Mouse (Mus musculus) forebrain, postnatal 0 days (tissue): ENCODE results near the gene Spc24. TPM values are rescaled to one million over a fixed set of nuclear protein-coding genes. Genes with fewer than 3 reads are reported as not detected.
"Not testable (repeated sequence)": the region's sequence is repeated elsewhere in the genome, so short reads cannot be mapped to it uniquely, and the experiment has no call there.

Experiments
- ATAC-seq: fragments of 200-750 bp; cut with Nextera tagmentation; 2 replicates; pipeline ENCODE4 v1.8.0; 2017; ENCODE audit warnings: mild to moderate bottlenecking, moderate library complexity
- DNase-seq: peaks from one replicate; pipeline ENCODE4 v3.0.0-alpha.2; 2015
- H3K27ac ChIP-seq: fragments of 300-500 bp; sonication (generic); 2 replicates; pipeline ENCODE4 v1.5.1; 2014; ENCODE audit warnings: low read depth, mild to moderate bottlenecking, antibody characterized with exemption, low read length, moderate library complexity, mixed read lengths
- H3K27me3 ChIP-seq: fragments of 300-500 bp; sonication (generic); 2 replicates; pipeline ENCODE4 v1.6.1; 2014; ENCODE audit warnings: mild to moderate bottlenecking, low read length, mixed read lengths; ENCODE audit not compliant: insufficient read depth
- H3K36me3 ChIP-seq: fragments of 300-500 bp; sonication (generic); 2 replicates; pipeline ENCODE4 v1.6.1; 2014; ENCODE audit warnings: mild to moderate bottlenecking, moderate library complexity; ENCODE audit not compliant: insufficient read depth
- H3K4me1 ChIP-seq: fragments of 300-500 bp; sonication (generic); 2 replicates; pipeline ENCODE4 v1.6.1; 2014; ENCODE audit warnings: antibody characterized with exemption; ENCODE audit not compliant: insufficient read depth
- H3K4me2 ChIP-seq: fragments of 300-500 bp; sonication (generic); 2 replicates; pipeline ENCODE4 v1.6.1; 2014; ENCODE audit warnings: low read depth, mild to moderate bottlenecking, moderate library complexity
- H3K4me3 ChIP-seq: fragments of 300-500 bp; sonication (generic); 2 replicates; pipeline ENCODE4 v1.5.1; 2014; ENCODE audit warnings: low read depth, low read length, mixed read lengths
- H3K9ac ChIP-seq: fragments of 300-500 bp; sonication (generic); 2 replicates; pipeline ENCODE4 v1.6.1; 2014; ENCODE audit warnings: mild to moderate bottlenecking
- H3K9me3 ChIP-seq: fragments of 300-500 bp; sonication (generic); 2 replicates; pipeline ENCODE4 v1.6.1; 2016; ENCODE audit warnings: low read length
- CTCF ChIP-seq: sonication (generic); IDR thresholded peaks from 2 replicates; pipeline ENCODE4 v1.5.1; 2016; ENCODE audit warnings: antibody characterized with exemption, control low read depth, low read depth
- WGBS: fragments of 180-500 bp; shearing (Covaris S2); extraction: QIAGEN DNeasy Blood & Tissue Kit; methylation state at CpG from one replicate; pipeline ENCODE4 v1.1.7; 2014; 5-methylcytosine and 5-hydroxymethylcytosine counted together
- polyA plus RNA-seq: library from polyadenylated mRNA; unstranded; fragments of >200 nt; fragmentation: Nextera tagmentation; extraction: Ambion mirVana; gene quantifications from 2 replicates; pipeline ENCODE4 v1.2.1, GENCODE M21; 2015
- total RNA-seq: library from RNA; depleted of rRNA; stranded (reverse); fragments of >200 nt; gene quantifications from 2 replicates; pipeline ENCODE4 v1.2.3, GENCODE M21; 2014

The Spc24 gene
- total and polyA plus RNA-seq, 2 experiments from 2014 or later, result 8.2 to 13.5 TPM

DNA sequence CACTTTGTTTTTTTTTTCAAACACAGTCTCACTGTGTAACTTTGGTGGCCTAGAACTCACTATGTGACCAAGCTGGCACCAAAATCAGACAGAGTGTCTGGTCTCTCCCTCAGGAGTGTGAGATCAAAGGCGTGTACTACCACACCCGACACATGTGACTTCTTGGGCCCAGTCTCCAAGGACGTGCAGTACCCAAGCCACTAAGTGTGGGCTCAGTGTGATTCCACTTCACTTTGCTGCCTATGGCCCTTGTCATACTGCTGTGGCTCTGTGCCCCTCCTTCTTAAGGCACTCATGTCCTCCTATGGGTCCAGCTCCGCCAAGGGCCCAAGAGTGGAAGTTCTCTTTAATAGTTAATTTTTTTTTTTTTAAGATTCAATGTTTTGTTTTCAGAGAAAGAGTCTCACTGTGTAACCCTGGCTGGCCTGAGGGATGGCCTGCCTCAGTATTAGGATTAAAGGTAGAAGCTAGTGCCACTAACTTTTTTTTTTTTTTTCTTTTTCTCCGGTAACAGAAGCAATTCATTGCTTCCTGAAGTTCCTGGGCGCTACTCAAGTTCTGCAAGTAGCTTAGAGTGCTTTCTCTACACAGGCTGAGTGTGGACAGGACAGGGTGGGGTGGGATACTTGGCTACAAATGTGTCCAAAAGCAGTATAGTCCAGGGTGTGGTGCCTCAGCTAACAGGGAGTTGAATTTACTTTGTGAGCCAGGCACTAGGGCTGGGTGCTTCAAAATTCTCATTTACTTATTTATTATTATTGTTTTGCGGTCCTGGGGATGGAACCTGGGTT lies 24.6 kb upstream of the Spc24 start:
- no peak overlapping the region for H3K9ac ChIP-seq
- no peaks in the 10 kb centered on the region for H3K4me1 ChIP-seq
- no peak overlapping the region for H3K27ac ChIP-seq
- ATAC-seq (no peak), DNase-seq (no peak)
- no peaks in the 10 kb centered on the region for H3K27me3 ChIP-seq
- no peak for TF ChIP-seq CTCF
- H3K9me3 ChIP-seq, result no peaks in the 10 kb centered on the region
- WGBS, result 93% methylated on average over 7 of the region's 7 CpGs
- H3K36me3 ChIP-seq, result no peaks in the 10 kb centered on the region
- H3K4me3 ChIP-seq, result no peak overlapping the region
- no peak overlapping the region for H3K4me2 ChIP-seq

- 83% methylated on average over 15 of the region's 15 CpGs for WGBS
- TF ChIP-seq CTCF, result no peak
- no peak overlapping the region for H3K9ac ChIP-seq
- DNase-seq (no peak), ATAC-seq (no peak)
- no peaks in the 10 kb centered on the region for H3K27me3 ChIP-seq
- H3K27ac ChIP-seq, result no peak overlapping the region
- H3K4me3 ChIP-seq, result no peak overlapping the region
- no peaks in the 10 kb centered on the region for H3K4me1 ChIP-seq
- no peaks in the 10 kb centered on the region for H3K36me3 ChIP-seq
- no peak overlapping the region for H3K4me2 ChIP-seq
- H3K9me3 ChIP-seq, result no peaks in the 10 kb centered on the region
Observed at GRCm38 (mm10) chr9:21781657-21782468, 21.8 kb upstream of the Spc24 start.

GRCm38 (mm10) chr9:21777726-21778125 lies 17.6 kb upstream of the Spc24 start:
- H3K4me3 ChIP-seq, result no peak overlapping the region
- H3K27ac ChIP-seq, result no peak overlapping the region
- H3K27me3 ChIP-seq, result no peaks in the 10 kb centered on the region
- no peak for TF ChIP-seq CTCF
- ATAC-seq, result no peak
- H3K36me3 ChIP-seq, result no peaks in the 10 kb centered on the region
- no peak overlapping the region for H3K9ac ChIP-seq
- 90% methylated on average over 3 of the region's 3 CpGs for WGBS
- DNase-seq, result no peak
- no peaks in the 10 kb centered on the region for H3K4me1 ChIP-seq
- H3K4me2 ChIP-seq, result no peak overlapping the region
- H3K9me3 ChIP-seq, result no peaks in the 10 kb centered on the region

GRCm38 (mm10) chr9:21774353-21774752 lies 14.2 kb upstream of the Spc24 start:
- H3K4me1 ChIP-seq, result no peaks in the 10 kb centered on the region
- no peak overlapping the region for H3K4me3 ChIP-seq
- no peak for DNase-seq
- no peak overlapping the region for H3K4me2 ChIP-seq
- no peak for TF ChIP-seq CTCF
- WGBS, result 92% methylated on average over 16 of the region's 16 CpGs
- H3K36me3 ChIP-seq, result no peaks in the 10 kb centered on the region
- H3K9me3 ChIP-seq, result no peaks in the 10 kb centered on the region
- no peaks in the 10 kb centered on the region for H3K27me3 ChIP-seq
- H3K9ac ChIP-seq, result no peak overlapping the region
- ATAC-seq, result no peak
- no peak overlapping the region for H3K27ac ChIP-seq

DNA sequence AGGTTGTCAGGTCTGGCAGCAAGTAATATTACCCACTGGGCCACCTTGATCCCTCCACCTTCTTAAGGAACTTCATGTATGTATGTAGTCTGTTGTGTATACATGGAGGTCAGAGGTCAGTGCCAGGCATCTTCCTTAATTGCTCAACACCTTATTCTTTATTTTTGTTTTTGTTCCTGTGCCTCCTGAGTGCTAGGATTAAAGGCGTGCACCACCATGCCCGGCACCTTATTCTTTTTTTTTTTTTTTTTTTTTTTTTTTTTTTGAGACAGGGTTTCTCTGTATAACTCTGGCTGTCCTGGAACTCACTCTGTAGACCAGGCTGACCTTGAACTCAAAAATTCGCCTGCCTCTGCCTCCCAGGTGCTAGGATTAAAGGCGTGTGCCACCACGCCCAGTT lies 13.3 kb upstream of the Spc24 start:
- DNase-seq, H3K36me3 ChIP-seq, H3K4me1 ChIP-seq, H3K4me2 ChIP-seq, H3K9ac ChIP-seq, H3K9me3 ChIP-seq, H3K27me3 ChIP-seq, ATAC-seq, H3K4me3 ChIP-seq, H3K27ac ChIP-seq: not testable (repeated sequence)
- WGBS, result 80% methylated on average over 5 of the region's 5 CpGs

DNA sequence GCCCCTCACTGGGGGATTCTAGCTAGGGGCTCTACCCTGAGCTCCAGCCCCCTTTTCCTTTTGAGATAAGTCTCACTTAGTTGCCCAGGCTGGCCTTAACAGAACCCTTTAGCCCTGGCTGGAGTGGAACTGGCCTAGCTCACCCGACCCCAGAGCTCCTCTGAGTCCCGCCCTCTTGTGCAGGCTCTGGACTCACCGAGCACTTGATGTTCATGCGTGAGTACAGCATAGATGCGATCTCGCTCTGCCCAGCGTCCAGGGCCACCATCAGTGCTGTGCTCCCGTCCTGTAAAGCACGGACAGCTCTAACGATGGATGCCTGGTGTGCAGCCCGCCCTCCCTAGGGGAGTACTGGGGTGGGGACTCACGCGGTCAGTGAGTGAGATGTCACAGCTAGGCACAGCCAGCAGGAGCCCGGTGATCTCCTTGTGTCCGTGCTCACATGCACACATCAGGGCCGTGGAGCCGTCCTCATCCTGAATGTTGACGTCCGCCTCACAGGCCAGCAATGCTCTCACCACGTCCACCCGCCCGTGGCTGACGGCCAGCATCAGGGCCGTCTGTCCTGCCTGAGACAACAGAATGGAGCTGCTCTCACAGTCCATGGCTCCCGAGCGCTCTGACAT lies 9.6 kb upstream of the Spc24 start:
- Histone ChIP-seq H3K9ac (no peak overlapping the region), H3K36me3 (no peaks in the 10 kb centered on the region), H3K4me1 (peaks cover 4% of the 10 kb centered on the region; the same call in 1 of the 2 replicates), H3K4me2 (no peak overlapping the region), H3K4me3 (no peak overlapping the region), H3K27ac (0 out of 2 replicates have a peak overlapping the region, but pooled peaks have one; percentile 15), H3K27me3 (no peaks in the 10 kb centered on the region), H3K9me3 (no peaks in the 10 kb centered on the region)
- DNase-seq (no peak), ATAC-seq (peak; percentile 2; the same call in 1 of the 2 replicates)
- no peak for TF ChIP-seq CTCF
- WGBS, result 80% methylated on average over 26 of the region's 26 CpGs
